15 mouse cellular contexts compared by ENCODE assay signal in genomic region chr7:117709901-117710607, GRCm38 (mm10).
DNase-seq lines count a peak whose midpoint lies in the region; ATAC-seq and TF ChIP-seq lines count a peak whose summit lies in the region.
"Had no signal": no experiment of that assay in that cellular context is flagged by ENCODE, and none has a peak within 500 bp of the region (broad histone marks: within the 10 kb centered on the region; RNA-seq: fewer than 3 reads in every experiment).

No protein-coding gene starts in this region.

- H3K4me2 ChIP-seq in hindbrain, postnatal 0 days (ENCODE audit: low read depth, low read length): no peak overlapping the region
- no peak overlapping the region for H3K4me2 ChIP-seq in hindbrain, embryonic 13.5 days
- H3K4me2 ChIP-seq in forebrain, embryonic 15.5 days (replicated peaks): no peak overlapping the region
- H3K4me2 ChIP-seq: heart, embryonic 12.5 days; hindbrain, embryonic 12.5 days; stomach, embryonic 15.5 days had no signal

- H3K4me3 ChIP-seq in hindbrain, postnatal 0 days (ENCODE audit: low read length): no peak overlapping the region
- no peak overlapping the region for H3K4me3 ChIP-seq in hindbrain, embryonic 13.5 days
- H3K4me3 ChIP-seq in forebrain, embryonic 15.5 days: no peak overlapping the region
- H3K4me3 ChIP-seq: heart, embryonic 12.5 days; hindbrain, embryonic 12.5 days; myocyte; stomach, embryonic 15.5 days had no signal

- no peaks in the 10 kb centered on the region for H3K27me3 ChIP-seq in hindbrain, postnatal 0 days (ENCODE audit: insufficient read depth, low read length)
- H3K27me3 ChIP-seq in hindbrain, embryonic 13.5 days: no peaks in the 10 kb centered on the region
- no peaks in the 10 kb centered on the region for H3K27me3 ChIP-seq in forebrain, embryonic 15.5 days
- H3K27me3 ChIP-seq: heart, embryonic 12.5 days; hindbrain, embryonic 12.5 days; stomach, embryonic 15.5 days had no signal

- no peaks in the 10 kb centered on the region for H3K4me1 ChIP-seq in hindbrain, postnatal 0 days (ENCODE audit: insufficient read depth, low read length)
- H3K4me1 ChIP-seq in hindbrain, embryonic 13.5 days (replicated peaks): no peaks in the 10 kb centered on the region
- H3K4me1 ChIP-seq in forebrain, embryonic 15.5 days: peaks cover 9% of the 10 kb centered on the region
- H3K4me1 ChIP-seq: heart, embryonic 12.5 days; hindbrain, embryonic 12.5 days; stomach, embryonic 15.5 days had no signal

- ATAC-seq in hindbrain, postnatal 0 days: no peak
- ATAC-seq in hindbrain, embryonic 13.5 days (ENCODE audit: low FRiP score): no peak
- ATAC-seq in forebrain, embryonic 15.5 days (replicated peaks): 0 out of 2 replicates have a peak, but pooled peaks have one; percentile 16
- no peak for ATAC-seq in erythroid progenitor cell, adult 5-6 weeks (replicated peaks; ENCODE audit: low FRiP score, poor library complexity, severe bottlenecking)

- 57% methylated on average over 10 of the region's 10 CpGs for WGBS in hindbrain, postnatal 0 days
- WGBS in hindbrain, embryonic 13.5 days: 61% methylated on average over 10 of the region's 10 CpGs
- 61% methylated on average over 10 of the region's 10 CpGs for WGBS in forebrain, embryonic 15.5 days

- TF ChIP-seq CTCF in hindbrain, postnatal 0 days (IDR thresholded peaks at IDR 0.05; ENCODE audit: low read depth): peak; percentile 52

- no peaks in the 10 kb centered on the region for H3K36me3 ChIP-seq in hindbrain, postnatal 0 days (ENCODE audit: insufficient read depth, low read length)
- no peaks in the 10 kb centered on the region for H3K36me3 ChIP-seq in hindbrain, embryonic 13.5 days
- no peaks in the 10 kb centered on the region for H3K36me3 ChIP-seq in forebrain, embryonic 15.5 days
- H3K36me3 ChIP-seq: heart, embryonic 12.5 days; hindbrain, embryonic 12.5 days; stomach, embryonic 15.5 days had no signal

- DNase-seq in hindbrain, postnatal 0 days (ENCODE audit: low spot score): peak; percentile 33
- DNase-seq in right cerebral cortex, postnatal 10 days (ENCODE audit: low spot score in 2 of 2): peak; percentile 39 to 61
- no peak for DNase-seq in right cerebral cortex, adult 18-20 months
- no peak for DNase-seq in yolk sac, embryonic 10.5 days (ENCODE audit: low spot score)
- DNase-seq: adrenal gland, adult 2 months; cerebellum, adult 9-10 months; kidney, postnatal 25 days had no signal

- H3K27ac ChIP-seq in hindbrain, postnatal 0 days: no peak overlapping the region
- no peak overlapping the region for H3K27ac ChIP-seq in hindbrain, embryonic 13.5 days
- H3K27ac ChIP-seq in forebrain, embryonic 15.5 days (replicated peaks): no peak overlapping the region
- H3K27ac ChIP-seq: hindbrain, embryonic 12.5 days; macrophage; stomach, embryonic 15.5 days had no signal

- no peaks in the 10 kb centered on the region for H3K9me3 ChIP-seq in hindbrain, postnatal 0 days (ENCODE audit: low read length)
- 0 out of 2 replicates have a peak, but pooled peaks cover 2% of the 10 kb centered on the region for H3K9me3 ChIP-seq in hindbrain, embryonic 13.5 days
- H3K9me3 ChIP-seq in forebrain, embryonic 15.5 days: no peaks in the 10 kb centered on the region
- H3K9me3 ChIP-seq: heart, embryonic 12.5 days; hindbrain, embryonic 12.5 days; stomach, embryonic 15.5 days had no signal

- H3K9ac ChIP-seq in hindbrain, postnatal 0 days (replicated peaks; ENCODE audit: low read length): no peak overlapping the region
- no peak overlapping the region for H3K9ac ChIP-seq in hindbrain, embryonic 13.5 days
- H3K9ac ChIP-seq in forebrain, embryonic 15.5 days (replicated peaks): no peak overlapping the region
- H3K9ac ChIP-seq: heart, embryonic 12.5 days; hindbrain, embryonic 12.5 days; stomach, embryonic 15.5 days had no signal

Comparison
In these comparisons a context has a peak if more than half of its experiments do, and no peak if none do; other contexts are left out.
1. DNase-seq: peak in hindbrain, postnatal 0 days (single experiment) and right cerebral cortex, postnatal 10 days (2 of 2); none in right cerebral cortex, adult 18-20 months (single experiment) and yolk sac, embryonic 10.5 days (single experiment).